In the genomic region with DNA sequence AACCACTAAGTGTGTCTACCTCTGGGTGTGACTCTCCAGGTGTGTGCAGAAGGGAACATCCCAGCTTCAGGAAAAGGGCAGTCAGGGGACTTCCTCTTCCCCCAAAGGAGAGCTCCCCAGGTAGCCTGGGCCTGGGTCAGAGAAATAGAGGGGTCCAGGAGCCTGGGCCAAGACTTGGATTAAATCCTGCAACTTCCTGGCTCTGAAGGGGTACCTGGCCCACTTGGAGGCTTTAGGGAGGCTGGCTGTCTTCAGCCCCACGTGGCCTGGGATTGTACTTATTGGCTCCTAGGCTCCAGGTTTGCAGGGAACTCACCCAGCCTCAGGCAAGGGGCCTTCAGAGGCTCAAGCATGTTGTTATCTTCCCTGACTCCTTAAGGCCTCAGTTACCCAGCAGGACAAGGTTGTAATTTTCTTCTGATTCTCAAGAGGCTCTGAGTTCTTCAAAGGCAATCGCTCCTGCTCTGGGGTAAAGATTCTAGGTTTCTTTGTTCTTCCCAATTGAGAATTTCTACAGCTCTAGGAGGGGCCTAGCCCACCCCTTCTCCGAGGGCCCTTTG, we compare ENCODE assay signal across 11 mouse cellular contexts. TPM values are rescaled to one million over a fixed set of nuclear protein-coding genes. Genes with fewer than 3 reads are reported as not detected.
DNase-seq lines count a peak whose midpoint lies in the region; ATAC-seq and TF ChIP-seq lines count a peak whose summit lies in the region.
"Had no signal": no experiment of that assay in that cellular context is flagged by ENCODE, and none has a peak within 500 bp of the region (broad histone marks: within the 10 kb centered on the region; RNA-seq: fewer than 3 reads in every experiment).

No protein-coding gene starts in this region.

- DNase-seq in heart, adult 2 months: no peak
- peak; percentile 51 to 56 for DNase-seq in spleen, postnatal 10 days (ENCODE audit: low spot score in 2 of 2)
- no peak for DNase-seq in spleen, postnatal 36 days (ENCODE audit: low spot score in 2 of 2)
- DNase-seq in kidney, postnatal 14 days: no peak
- DNase-seq in left cerebral cortex, adult 18-20 months (ENCODE audit: low spot score in 2 of 2): no peak
- DNase-seq: thymus, postnatal 25 days had no signal

- ATAC-seq in heart, embryonic 12.5 days (ENCODE audit: insufficient number of reproducible peaks, low FRiP score): no peak
- no peak for ATAC-seq in limb, embryonic 13.5 days (ENCODE audit: low FRiP score, low read depth)
- no peak for ATAC-seq in stomach, embryonic 15.5 days (ENCODE audit: insufficient read depth, low FRiP score, low read depth)

- peak overlapping the region; percentile 44 for H3K4me2 ChIP-seq in heart, embryonic 12.5 days
- no peak overlapping the region for H3K4me2 ChIP-seq in limb, embryonic 13.5 days (replicated peaks)
- H3K4me2 ChIP-seq in stomach, embryonic 15.5 days: 0 out of 2 replicates have a peak overlapping the region, but pooled peaks have one; percentile 27

- WGBS in heart, embryonic 12.5 days: 30% methylated on average over 3 of the region's 3 CpGs
- 43% methylated on average over 3 of the region's 3 CpGs for WGBS in heart, adult 2 months
- 42% methylated on average over 3 of the region's 3 CpGs for WGBS in limb, embryonic 13.5 days
- WGBS in stomach, embryonic 15.5 days: 36% methylated on average over 3 of the region's 3 CpGs

- intact Hi-C loops in heart, adult 2 months (cut with DNase I): loop anchor here (2.0 to 5.0 kb wide), 2 partner anchors 44 to 100 kb away; a partner anchor contains a TSS

- peaks cover 42% of the 10 kb centered on the region for H3K4me1 ChIP-seq in heart, embryonic 12.5 days (replicated peaks)
- H3K4me1 ChIP-seq in heart, adult 2 months (ENCODE audit: control insufficient read depth, insufficient read depth, low read length): no peaks in the 10 kb centered on the region; the same call in 1 of the 2 replicates
- peaks cover 38% of the 10 kb centered on the region for H3K4me1 ChIP-seq in limb, embryonic 13.5 days
- peaks cover 5% of the 10 kb centered on the region for H3K4me1 ChIP-seq in stomach, embryonic 15.5 days

- no peak for TF ChIP-seq EP300 in heart, adult 2 months (IDR thresholded peaks at IDR 0.05; ENCODE audit: insufficient read depth, low read depth, low read length)

- peaks cover 10% of the 10 kb centered on the region; the same call in 1 of the 2 replicates for H3K27me3 ChIP-seq in heart, embryonic 12.5 days (replicated peaks)
- no peaks in the 10 kb centered on the region for H3K27me3 ChIP-seq in heart, adult 2 months (ENCODE audit: control insufficient read depth, insufficient read depth, low read length)
- no peaks in the 10 kb centered on the region for H3K27me3 ChIP-seq in limb, embryonic 13.5 days
- H3K27me3 ChIP-seq in stomach, embryonic 15.5 days (replicated peaks): no peaks in the 10 kb centered on the region

- no peaks in the 10 kb centered on the region for H3K36me3 ChIP-seq in heart, embryonic 12.5 days
- no peaks in the 10 kb centered on the region for H3K36me3 ChIP-seq in heart, adult 2 months (ENCODE audit: control insufficient read depth, insufficient read depth, low read length)
- H3K36me3 ChIP-seq in limb, embryonic 13.5 days: no peaks in the 10 kb centered on the region
- no peaks in the 10 kb centered on the region for H3K36me3 ChIP-seq in stomach, embryonic 15.5 days

- H3K9me3 ChIP-seq in heart, embryonic 12.5 days (replicated peaks): no peaks in the 10 kb centered on the region
- no peaks in the 10 kb centered on the region for H3K9me3 ChIP-seq in limb, embryonic 13.5 days
- H3K9me3 ChIP-seq in stomach, embryonic 15.5 days: no peaks in the 10 kb centered on the region

- H3K27ac ChIP-seq in heart, embryonic 12.5 days (ENCODE audit: poor library complexity, severe bottlenecking): peak overlapping the region; percentile 89
- H3K27ac ChIP-seq in heart, adult 2 months: no peak overlapping the region
- peak overlapping the region; percentile 49; the same call in 1 of the 2 replicates for H3K27ac ChIP-seq in limb, embryonic 13.5 days
- H3K27ac ChIP-seq in stomach, embryonic 15.5 days: peak overlapping the region; percentile 85

- TF ChIP-seq POLR2A in heart, adult 2 months (IDR thresholded peaks at IDR 0.05; ENCODE audit: insufficient read depth, low read depth, low read length): no peak

- H3K4me3 ChIP-seq in heart, embryonic 12.5 days: no peak overlapping the region
- no peak overlapping the region for H3K4me3 ChIP-seq in heart, adult 2 months
- no peak overlapping the region for H3K4me3 ChIP-seq in limb, embryonic 13.5 days
- no peak overlapping the region for H3K4me3 ChIP-seq in stomach, embryonic 15.5 days (replicated peaks)

- H3K79me2 ChIP-seq in heart, adult 2 months (replicated peaks; ENCODE audit: control insufficient read depth, insufficient read depth, low read length): no peaks in the 10 kb centered on the region

- TF ChIP-seq CTCF in heart, adult 2 months (IDR thresholded peaks at IDR 0.05): no peak

- peak overlapping the region; percentile 35; the same call in 1 of the 2 replicates for H3K9ac ChIP-seq in heart, embryonic 12.5 days
- H3K9ac ChIP-seq in heart, adult 2 months (ENCODE audit: low read depth, low read length): no peak overlapping the region
- H3K9ac ChIP-seq in limb, embryonic 13.5 days: 0 out of 2 replicates have a peak overlapping the region, but pooled peaks have one; percentile 32
- H3K9ac ChIP-seq in stomach, embryonic 15.5 days: no peak overlapping the region

RNA-seq across cellular contexts. Expression of a gene that starts 12.5 kb away (rescaled TPM):
- polyA plus RNA-seq in heart, embryonic 12.5 days (2016; fragmentation: Nextera tagmentation; extraction: Ambion mirVana): not detected in 2 replicates
- total RNA-seq in heart, adult 2 months (2021): not detected
- not detected in 2 replicates for polyA plus RNA-seq in heart, adult 2 months (2012; rRNA removed)
- polyA plus RNA-seq in limb, embryonic 13.5 days (2015; fragmentation: Nextera tagmentation; extraction: Ambion mirVana): not detected in 2 replicates
- 0.21 and 0.22 TPM in 2 replicates for polyA plus RNA-seq in stomach, embryonic 15.5 days (2015; fragmentation: Nextera tagmentation; extraction: Ambion mirVana)
- not detected for total RNA-seq in left cerebral cortex, adult 18-20 months (2021)
- total RNA-seq: adrenal gland, postnatal 10 days; left cerebral cortex, postnatal 10 days had no signal

RNA-seq across cellular contexts. Expression of a gene that starts 20.9 kb away (rescaled TPM):
- 2.1 and 2.9 TPM in 2 replicates for polyA plus RNA-seq in heart, embryonic 12.5 days (2016; fragmentation: Nextera tagmentation; extraction: Ambion mirVana)
- under 1 TPM; 0.55 to 0.63 TPM for total RNA-seq in heart, adult 2 months (2021)
- 0.64 and 1.1 TPM in 2 replicates for polyA plus RNA-seq in heart, adult 2 months (2012; rRNA removed)
- polyA plus RNA-seq in limb, embryonic 13.5 days (2015; fragmentation: Nextera tagmentation; extraction: Ambion mirVana): 0.46 and 0.56 TPM in 2 replicates
- polyA plus RNA-seq in stomach, embryonic 15.5 days (2015; fragmentation: Nextera tagmentation; extraction: Ambion mirVana): 17.7 and 25.2 TPM in 2 replicates
- not detected for total RNA-seq in left cerebral cortex, adult 18-20 months (2021)
- total RNA-seq: adrenal gland, postnatal 10 days; left cerebral cortex, postnatal 10 days had no signal

Comparison
In these comparisons a context has a peak if more than half of its experiments do, and no peak if none do; other contexts are left out.
1. H3K9ac ChIP-seq: peak in heart, embryonic 12.5 days (single experiment) and limb, embryonic 13.5 days (single experiment); none in heart, adult 2 months (single experiment) and stomach, embryonic 15.5 days (single experiment).
2. DNase-seq: peak in spleen, postnatal 10 days (2 of 2); none in heart, adult 2 months (0 of 2), spleen, postnatal 36 days (0 of 2), kidney, postnatal 14 days (single experiment) and left cerebral cortex, adult 18-20 months (0 of 2).